Mouse (Mus musculus) midbrain, embryonic 10.5 days (tissue): ENCODE data around the gene Smarcd1. TPM values are rescaled to one million over a fixed set of nuclear protein-coding genes. Genes with fewer than 3 reads are reported as not detected.
"Not testable (repeated sequence)": the region's sequence is repeated elsewhere in the genome, so short reads cannot be mapped to it uniquely, and the experiment has no call there.

ENCODE experiments used
- DNase-seq: peaks from one replicate; pipeline ENCODE4 v3.0.0-alpha.2; 2017; ENCODE audit warnings: low spot score
- H3K27ac ChIP-seq: fragments of 300-500 bp; sonication (generic); replicated peaks from 2 replicates; pipeline ENCODE4 v1.5.1; 2016; ENCODE audit warnings: mild to moderate bottlenecking
- H3K27me3 ChIP-seq: fragments of 300-500 bp; sonication (generic); 2 replicates; pipeline ENCODE4 v1.6.1; 2016; ENCODE audit warnings: low read depth, mild to moderate bottlenecking; ENCODE audit not compliant: poor library complexity, severe bottlenecking
- H3K36me3 ChIP-seq: fragments of 300-500 bp; sonication (generic); 2 replicates; pipeline ENCODE4 v1.6.1; 2016; ENCODE audit warnings: mild to moderate bottlenecking, moderate library complexity
- H3K4me1 ChIP-seq: fragments of 300-500 bp; sonication (generic); 2 replicates; pipeline ENCODE4 v1.6.1; 2016
- H3K4me3 ChIP-seq: fragments of 300-500 bp; sonication (generic); 2 replicates; pipeline ENCODE4 v1.5.1; 2016; ENCODE audit warnings: mild to moderate bottlenecking, moderate library complexity
- H3K9me3 ChIP-seq: fragments of 300-500 bp; sonication (generic); replicated peaks from 2 replicates; pipeline ENCODE4 v1.6.1; 2016; ENCODE audit warnings: mild to moderate bottlenecking
- WGBS: fragments of 180-500 bp; shearing (Covaris S2); methylation state at CpG from one replicate; pipeline ENCODE4 v1.1.7; 2016; 5-methylcytosine and 5-hydroxymethylcytosine counted together
- polyA plus RNA-seq: library from polyadenylated mRNA; unstranded; fragments of >200 nt; fragmentation: Nextera tagmentation; extraction: Ambion mirVana; gene quantifications from 2 replicates; pipeline ENCODE4 v1.2.1, GENCODE M21; 2016

Gene Smarcd1
- polyA plus RNA-seq, 1 experiment from 2014 or later = 98.1 TPM

GRCm38 (mm10) chr15:99697309-99697708 is 4.6 kb upstream of the Smarcd1 start:
- WGBS = 43% methylated on average over 2 of the region's 2 CpGs
- Histone ChIP-seq H3K9me3 (no peaks in the 10 kb centered on the region), H3K27ac (no peak overlapping the region), H3K4me3 (no peak overlapping the region), H3K36me3 (no peaks in the 10 kb centered on the region), H3K4me1 (peaks cover 48% of the 10 kb centered on the region), H3K27me3 (peaks cover 42% of the 10 kb centered on the region)
- no peak for DNase-seq

DNA sequence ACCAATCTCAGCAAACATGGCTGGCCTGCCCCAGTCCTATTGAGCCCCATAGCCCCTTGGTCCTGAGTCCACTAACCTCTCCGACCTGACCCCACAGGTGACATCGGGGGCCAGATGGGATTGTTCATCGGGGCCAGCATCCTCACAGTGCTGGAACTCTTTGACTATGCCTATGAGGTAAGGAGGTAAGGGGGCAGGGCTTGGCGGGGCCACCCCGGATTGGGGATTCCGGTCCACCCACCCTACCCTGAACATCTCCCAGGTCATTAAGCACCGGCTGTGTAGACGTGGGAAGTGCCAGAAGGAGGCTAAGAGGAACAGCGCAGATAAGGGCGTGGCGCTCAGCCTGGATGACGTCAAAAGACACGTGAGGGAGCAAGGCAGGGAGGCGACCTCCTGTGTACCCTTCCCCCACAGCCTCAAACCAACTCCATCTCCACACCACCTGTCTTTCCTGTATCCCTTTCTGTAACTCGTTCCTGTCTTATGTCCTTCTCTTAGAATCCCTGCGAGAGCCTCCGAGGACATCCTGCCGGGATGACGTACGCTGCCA is 3.3 kb upstream of the Smarcd1 start:
- no peak overlapping the region for H3K4me3 ChIP-seq
- WGBS = 38% methylated on average over 20 of the region's 20 CpGs
- DNase-seq = no peak
- no peak overlapping the region for H3K27ac ChIP-seq
- peaks cover 33% of the 10 kb centered on the region for H3K27me3 ChIP-seq
- peaks cover 48% of the 10 kb centered on the region for H3K4me1 ChIP-seq
- H3K9me3 ChIP-seq = no peaks in the 10 kb centered on the region
- H3K36me3 ChIP-seq = peaks cover 6% of the 10 kb centered on the region

DNA sequence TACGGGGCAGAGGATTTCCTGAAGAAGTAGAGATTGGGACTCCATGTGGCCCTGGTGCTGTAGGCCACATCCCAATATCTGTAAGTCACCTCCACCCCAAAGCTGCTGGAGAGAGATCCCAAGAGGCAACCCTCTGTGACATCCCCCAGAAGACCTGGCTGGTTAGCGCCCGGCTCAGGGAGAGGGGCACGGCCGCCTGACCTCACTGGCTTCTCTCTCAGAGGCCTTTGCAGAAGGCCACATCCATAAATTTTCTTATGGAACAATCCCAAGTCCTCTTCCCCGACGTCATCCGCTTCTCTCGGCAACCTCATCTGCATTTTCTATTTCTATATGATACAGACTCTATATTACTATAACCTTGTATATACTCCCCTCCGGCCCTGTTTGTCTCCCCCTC is 2.2 kb upstream of the Smarcd1 start:
- no peak overlapping the region for H3K27ac ChIP-seq
- H3K9me3 ChIP-seq = no peaks in the 10 kb centered on the region
- WGBS = 85% methylated on average over 10 of the region's 10 CpGs
- H3K27me3 ChIP-seq = peaks cover 33% of the 10 kb centered on the region
- H3K4me3 ChIP-seq = no peak overlapping the region
- peaks cover 17% of the 10 kb centered on the region for H3K36me3 ChIP-seq
- peaks cover 48% of the 10 kb centered on the region for H3K4me1 ChIP-seq
- no peak for DNase-seq

- DNase-seq = no peak
- Histone ChIP-seq H3K27ac (peak overlapping the region; percentile 100; the same call in 1 of the 2 replicates), H3K9me3 (no peaks in the 10 kb centered on the region), H3K4me1 (peaks cover 49% of the 10 kb centered on the region), H3K4me3 (no peak overlapping the region), H3K27me3 (peaks cover 31% of the 10 kb centered on the region), H3K36me3 (peaks cover 22% of the 10 kb centered on the region)
- 90% methylated on average over 18 of the region's 18 CpGs for WGBS
Measured at GRCm38 (mm10) chr15:99700219-99701106, 1.5 kb upstream of the Smarcd1 start.

DNA sequence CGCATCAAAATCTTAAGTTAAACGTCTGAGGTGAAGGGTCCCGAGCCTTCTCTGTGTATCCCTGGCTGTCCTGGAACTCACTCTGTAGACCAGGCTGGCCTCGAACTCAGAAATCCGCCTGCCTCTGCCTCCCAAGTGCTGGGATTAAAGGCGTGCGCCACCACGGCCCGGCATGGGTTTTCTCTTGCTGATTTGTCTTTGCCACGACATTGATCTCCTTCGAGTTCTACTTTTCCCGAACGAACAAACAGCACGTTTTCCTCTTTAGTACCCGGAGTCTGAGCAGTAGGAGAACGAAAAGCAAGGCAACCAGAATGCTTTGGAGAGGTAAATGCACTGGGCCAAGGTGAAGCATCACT is 310 bp upstream of the Smarcd1 start:
- peaks cover 33% of the 10 kb centered on the region for H3K36me3 ChIP-seq
- 52% methylated on average over 16 of the region's 16 CpGs for WGBS
- peak overlapping the region; percentile 100 for H3K27ac ChIP-seq
- peak overlapping the region; percentile 93 for H3K4me3 ChIP-seq
- H3K9me3 ChIP-seq, DNase-seq: not testable (repeated sequence)
- H3K27me3 ChIP-seq = peaks cover 23% of the 10 kb centered on the region
- H3K4me1 ChIP-seq = peaks cover 52% of the 10 kb centered on the region

- 64% methylated on average over 9 of the region's 9 CpGs for WGBS
- Histone ChIP-seq H3K9me3 (no peaks in the 10 kb centered on the region), H3K27me3 (peaks cover 8% of the 10 kb centered on the region), H3K36me3 (peaks cover 48% of the 10 kb centered on the region), H3K4me3 (peak overlapping the region; percentile 93), H3K4me1 (peaks cover 52% of the 10 kb centered on the region), H3K27ac (peak overlapping the region; percentile 100)
- DNase-seq = no peak
Measured at GRCm38 (mm10) chr15:99703104-99703503, 1.2 kb downstream of the Smarcd1 start.

DNA sequence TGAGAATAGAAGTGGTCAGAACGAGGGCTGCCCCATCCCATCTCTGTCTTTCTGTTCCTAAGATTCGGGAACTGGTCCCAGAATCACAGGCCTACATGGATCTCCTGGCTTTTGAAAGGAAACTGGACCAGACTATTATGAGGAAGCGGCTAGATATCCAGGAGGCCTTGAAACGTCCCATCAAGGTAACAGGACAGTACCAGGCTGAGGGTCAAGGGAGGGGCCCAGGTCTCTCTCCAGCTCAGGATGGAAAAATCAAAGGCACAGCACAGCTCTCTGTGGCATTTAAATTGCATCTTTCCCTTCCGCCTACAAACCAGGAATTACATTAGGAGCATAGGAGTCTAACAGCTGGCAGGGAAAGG is 1.7 kb downstream of the Smarcd1 start:
- Histone ChIP-seq H3K27ac (peak overlapping the region; percentile 100), H3K4me1 (peaks cover 49% of the 10 kb centered on the region), H3K4me3 (peak overlapping the region; percentile 93), H3K36me3 (peaks cover 53% of the 10 kb centered on the region), H3K27me3 (peaks cover 3% of the 10 kb centered on the region), H3K9me3 (no peaks in the 10 kb centered on the region)
- no peak for DNase-seq
- WGBS = 70% methylated on average over 5 of the region's 5 CpGs

DNA sequence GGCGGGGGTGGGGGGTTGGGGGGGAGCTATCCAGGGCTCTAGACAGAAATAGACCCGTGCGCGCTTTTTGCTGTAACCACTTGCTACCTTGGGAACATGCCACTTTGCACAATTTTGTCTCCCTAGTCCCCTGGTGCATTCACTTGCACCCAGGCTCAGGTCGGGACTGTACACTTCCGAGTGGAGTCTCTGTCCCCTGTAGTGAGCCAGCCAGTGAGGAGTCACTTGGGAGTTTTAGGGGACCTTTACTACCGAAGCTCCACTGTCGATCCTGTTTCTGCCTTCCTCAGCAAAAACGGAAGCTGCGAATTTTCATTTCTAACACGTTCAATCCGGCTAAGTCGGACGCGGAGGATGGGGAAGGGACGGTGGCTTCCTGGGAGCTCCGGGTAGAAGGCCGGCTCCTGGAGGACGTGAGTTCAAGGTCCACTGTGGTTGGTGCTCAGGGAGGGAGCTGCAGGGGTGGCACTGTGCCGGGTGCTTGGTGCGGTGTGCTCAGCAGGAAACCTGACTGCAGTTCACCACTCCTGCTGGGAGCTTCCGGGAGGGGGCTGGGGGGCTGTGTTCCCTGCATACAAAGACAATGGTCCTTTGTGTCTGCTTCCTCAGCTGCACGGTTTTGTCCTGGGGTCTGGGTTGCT is 2.2 kb downstream of the Smarcd1 start:
- Histone ChIP-seq H3K27me3 (no peaks in the 10 kb centered on the region; the same call in 1 of the 2 replicates), H3K4me3 (peak overlapping the region; percentile 93), H3K4me1 (peaks cover 47% of the 10 kb centered on the region), H3K9me3 (no peaks in the 10 kb centered on the region), H3K36me3 (peaks cover 58% of the 10 kb centered on the region), H3K27ac (peak overlapping the region; percentile 100)
- WGBS = 31% methylated on average over 23 of the region's 23 CpGs
- peak; percentile 26 for DNase-seq

- Histone ChIP-seq H3K27ac (peak overlapping the region; percentile 100), H3K4me3 (peak overlapping the region; percentile 93)
- WGBS = 34% methylated on average over 7 of the region's 7 CpGs
Measured at GRCm38 (mm10) chr15:99704881-99705280, 3.0 kb downstream of the Smarcd1 start.

GRCm38 (mm10) chr15:99705440-99706048 is 3.6 kb downstream of the Smarcd1 start, which contains the start of gene Gm17349:
Gm17349 (minus strand) TSS chr15:99705490.
- WGBS = 62% methylated on average over 11 of the region's 11 CpGs
- peak within 1 kb of the TSS; percentile 93 for H3K4me3 ChIP-seq

More at GRCm38 (mm10) chr15:99704881-99705280, 3.0 kb downstream of the Smarcd1 start:
- H3K36me3 ChIP-seq = peaks cover 65% of the 10 kb centered on the region
- H3K4me1 ChIP-seq = peaks cover 47% of the 10 kb centered on the region
- no peaks in the 10 kb centered on the region; the same call in 1 of the 2 replicates for H3K27me3 ChIP-seq
- no peaks in the 10 kb centered on the region for H3K9me3 ChIP-seq
- peak; percentile 50 for DNase-seq

DNA sequence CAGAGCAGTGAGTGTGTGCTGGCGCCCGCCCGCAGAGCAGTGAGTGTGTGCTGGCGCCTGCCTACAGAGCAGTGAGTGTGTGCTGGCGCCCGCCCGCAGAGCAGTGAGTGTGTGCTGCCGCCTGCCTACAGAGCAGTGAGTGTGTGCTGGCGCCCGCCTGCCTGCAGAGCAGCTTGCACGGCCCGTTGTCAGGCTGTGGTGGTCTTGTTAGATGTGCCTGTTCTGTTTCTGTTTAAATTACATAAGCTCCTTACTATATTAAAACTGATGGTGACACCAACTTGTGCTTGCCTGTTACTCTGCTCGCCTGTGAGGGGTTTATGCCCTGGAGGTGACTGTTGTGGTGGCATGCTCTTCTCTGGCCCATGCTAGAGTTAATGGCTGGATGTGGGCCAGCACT is 6.2 kb downstream of the Smarcd1 start:
- H3K4me1 ChIP-seq = peaks cover 28% of the 10 kb centered on the region
- no peaks in the 10 kb centered on the region for H3K27me3 ChIP-seq
- H3K27ac ChIP-seq = no peak overlapping the region
- H3K4me3 ChIP-seq = no peak overlapping the region
- H3K9me3 ChIP-seq = no peaks in the 10 kb centered on the region
- DNase-seq = no peak
- peaks cover 96% of the 10 kb centered on the region for H3K36me3 ChIP-seq
- WGBS = 96% methylated on average over 13 of the region's 13 CpGs

More at GRCm38 (mm10) chr15:99705440-99706048, 3.6 kb downstream of the Smarcd1 start, which contains the start of gene Gm17349:
- H3K27ac ChIP-seq = peak within 1 kb of the TSS; percentile 100
- H3K36me3 ChIP-seq = peaks cover 72% of the 10 kb centered on the region
- H3K27me3 ChIP-seq = no peaks in the 10 kb centered on the region
- peaks cover 41% of the 10 kb centered on the region for H3K4me1 ChIP-seq
- H3K9me3 ChIP-seq = no peaks in the 10 kb centered on the region
- peak; percentile 56 for DNase-seq
